Mouse (Mus musculus): ENCODE data around the gene Pum1.

DNA sequence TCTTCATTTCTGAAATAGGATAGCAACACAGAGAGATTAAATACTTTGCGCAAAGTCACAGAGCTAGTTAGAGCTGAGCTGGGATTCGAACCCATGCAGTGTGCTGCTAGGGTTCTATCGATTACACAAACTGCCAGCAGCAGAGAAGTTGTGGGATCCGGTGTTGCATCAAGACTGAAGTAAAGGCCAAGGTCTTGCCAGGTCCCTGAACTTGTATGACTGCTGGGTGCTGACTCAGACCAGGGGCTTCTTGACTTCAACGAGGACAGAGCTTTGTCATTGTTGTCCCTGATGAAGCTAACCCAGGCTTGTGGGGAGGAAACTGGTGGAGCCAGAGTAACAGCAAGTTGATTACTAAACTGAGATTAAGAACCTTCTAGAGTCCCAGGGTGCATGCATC, 138.1 kb downstream of the Pum1 start:
- TF ChIP-seq CTCF (IDR thresholded peaks at IDR 0.05; ENCODE audit: low read depth, low read length), result no peak
- TF ChIP-seq GATA1 (IDR thresholded peaks at IDR 0.05; ENCODE audit: borderline replicate concordance, low read length), result no peak

Data from G1E (cell line).